ENCODE assay signal across 8 mouse cellular contexts in the genomic region with DNA sequence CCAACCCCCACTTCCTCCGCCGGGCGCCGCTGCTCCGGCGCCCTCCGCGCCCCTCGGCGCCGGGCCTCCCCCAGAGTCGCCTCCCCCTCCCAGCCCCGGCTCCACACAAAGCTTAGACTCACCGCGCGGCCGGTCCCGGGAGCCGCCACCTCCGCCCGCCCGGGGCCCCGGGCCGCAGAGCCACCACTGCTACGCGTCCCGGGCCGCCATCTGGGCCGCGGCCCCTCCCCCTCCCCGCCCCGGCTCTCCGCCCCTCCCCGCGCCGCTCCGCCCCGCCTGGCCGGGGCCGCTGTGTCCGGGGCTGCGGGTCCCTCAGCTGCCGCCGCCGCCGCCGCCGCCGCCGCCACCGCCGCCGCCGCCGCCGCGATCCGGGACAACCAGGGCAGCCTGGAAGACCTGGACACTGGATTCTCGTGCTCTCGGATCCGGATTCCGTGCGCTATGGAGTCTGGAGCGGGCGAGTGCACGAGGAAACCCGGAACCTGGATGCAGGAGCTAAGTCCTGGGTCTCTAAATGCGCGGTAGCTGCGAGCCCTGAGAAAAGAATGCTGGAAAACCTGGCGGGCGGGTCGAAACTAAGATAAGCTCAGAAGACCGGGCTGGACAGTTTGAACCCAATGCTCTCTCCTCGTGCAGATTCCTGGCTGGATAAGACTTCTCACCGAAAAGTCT. TPM values are rescaled to one million over a fixed set of nuclear protein-coding genes. Genes with fewer than 3 reads are reported as not detected.
A peak's percentile ranks its signal among the peaks of the same experiment; 100 is the strongest.
DNase-seq lines count a peak whose midpoint lies in the region; ATAC-seq and TF ChIP-seq lines count a peak whose summit lies in the region.

A gene (minus strand): TSS at position 221 of the 672 bp plus-strand sequence.

- no peaks in the 10 kb centered on the region for H3K27me3 ChIP-seq in ES-Bruce4 (ENCODE audit: control insufficient read depth, insufficient read depth, low read length, poor library complexity, severe bottlenecking)
- no peaks in the 10 kb centered on the region for H3K27me3 ChIP-seq in forebrain, embryonic 13.5 days
- H3K27me3 ChIP-seq in liver, embryonic 15.5 days = no peaks in the 10 kb centered on the region
- H3K27me3 ChIP-seq in neural tube, embryonic 11.5 days (ENCODE audit: control insufficient read depth, insufficient read depth, low read length) = no peaks in the 10 kb centered on the region
- H3K27me3 ChIP-seq in stomach, embryonic 16.5 days (ENCODE audit: control insufficient read depth, insufficient read depth, low read length) = no peaks in the 10 kb centered on the region

- H3K9me3 ChIP-seq in ES-Bruce4 (replicated peaks; ENCODE audit: control insufficient read depth, insufficient read depth, low read length, poor library complexity, severe bottlenecking) = no peaks in the 10 kb centered on the region
- no peaks in the 10 kb centered on the region for H3K9me3 ChIP-seq in forebrain, embryonic 13.5 days (replicated peaks)
- H3K9me3 ChIP-seq in liver, embryonic 15.5 days (replicated peaks) = no peaks in the 10 kb centered on the region
- H3K9me3 ChIP-seq in neural tube, embryonic 11.5 days (ENCODE audit: control insufficient read depth, low read length) = no peaks in the 10 kb centered on the region
- no peaks in the 10 kb centered on the region for H3K9me3 ChIP-seq in stomach, embryonic 16.5 days (replicated peaks; ENCODE audit: control insufficient read depth, low read length)

- peak; percentile 93 for ATAC-seq in forebrain, embryonic 13.5 days
- ATAC-seq in liver, embryonic 15.5 days (ENCODE audit: insufficient read depth) = peak; percentile 84
- peak; percentile 82 for ATAC-seq in neural tube, embryonic 11.5 days (ENCODE audit: insufficient read depth, low FRiP score, low TSS enrichment)
- peak; percentile 91 for ATAC-seq in stomach, embryonic 16.5 days (ENCODE audit: insufficient read depth, low FRiP score)

- H3K27ac ChIP-seq in ES-Bruce4 (ENCODE audit: insufficient read depth, low read length) = peak within 1 kb of the TSS; percentile 92
- peak within 1 kb of the TSS; percentile 99 for H3K27ac ChIP-seq in forebrain, embryonic 13.5 days
- H3K27ac ChIP-seq in liver, embryonic 15.5 days (replicated peaks) = peak within 1 kb of the TSS; percentile 94
- peak within 1 kb of the TSS; percentile 94 for H3K27ac ChIP-seq in neural tube, embryonic 11.5 days (ENCODE audit: low read depth, low read length)
- peak within 1 kb of the TSS; percentile 98 for H3K27ac ChIP-seq in stomach, embryonic 16.5 days (ENCODE audit: low read length)

- intact Hi-C loops in heart, postnatal 10 days (cut with DNase I) = loop anchor here (2.0 kb wide), 2 partner anchors 71 to 161 kb away; no protein-coding TSS in a partner anchor

- under 1% methylated on average over 37 of the region's 76 CpGs for WGBS in forebrain, embryonic 13.5 days
- under 1% methylated on average over 75 of the region's 76 CpGs for WGBS in liver, embryonic 15.5 days (ENCODE audit: insufficient replicate concordance)
- WGBS in neural tube, embryonic 11.5 days = under 1% methylated on average over 36 of the region's 76 CpGs
- WGBS in stomach, embryonic 16.5 days = under 1% methylated on average over 50 of the region's 76 CpGs

- TF ChIP-seq EP300 in ES-Bruce4 (IDR thresholded peaks at IDR 0.05; ENCODE audit: insufficient read depth, low read depth, low read length) = peak; percentile 83

- peaks cover 3% of the 10 kb centered on the region for H3K4me1 ChIP-seq in ES-Bruce4 (ENCODE audit: control insufficient read depth, insufficient read depth, low read length)
- H3K4me1 ChIP-seq in forebrain, embryonic 13.5 days = peaks cover 67% of the 10 kb centered on the region
- peaks cover 60% of the 10 kb centered on the region for H3K4me1 ChIP-seq in liver, embryonic 15.5 days (replicated peaks)
- H3K4me1 ChIP-seq in neural tube, embryonic 11.5 days (ENCODE audit: control insufficient read depth, insufficient read depth, low read length) = peaks cover 19% of the 10 kb centered on the region
- H3K4me1 ChIP-seq in stomach, embryonic 16.5 days (ENCODE audit: control insufficient read depth, insufficient read depth, low read length) = peaks cover 41% of the 10 kb centered on the region

- DNase-seq in c-Kit-positive CD71-positive TER-119-positive erythroid progenitor cells, embryonic 14.5 days (ENCODE audit: low spot score) = peak; percentile 91
- peak; percentile 97 to 99 for DNase-seq in heart, postnatal 10 days
- DNase-seq in kidney, postnatal 4 days = peak; percentile 98 to 99
- DNase-seq in neural tube, embryonic 11.5 days (ENCODE audit: low spot score) = peak; percentile 96

- H3K4me3 ChIP-seq in ES-Bruce4 (ENCODE audit: low read depth, low read length) = peak within 1 kb of the TSS; percentile 88
- H3K4me3 ChIP-seq in forebrain, embryonic 13.5 days = peak within 1 kb of the TSS; percentile 89
- H3K4me3 ChIP-seq in liver, embryonic 15.5 days (replicated peaks) = peak within 1 kb of the TSS; percentile 87
- H3K4me3 ChIP-seq in neural tube, embryonic 11.5 days (ENCODE audit: low read depth, low read length) = peak within 1 kb of the TSS; percentile 82
- peak within 1 kb of the TSS; percentile 84 for H3K4me3 ChIP-seq in stomach, embryonic 16.5 days (replicated peaks; ENCODE audit: low read length)

- H3K4me2 ChIP-seq in forebrain, embryonic 13.5 days = peak within 1 kb of the TSS; percentile 79
- peak within 1 kb of the TSS; percentile 92 for H3K4me2 ChIP-seq in liver, embryonic 15.5 days
- peak within 1 kb of the TSS; percentile 62 for H3K4me2 ChIP-seq in neural tube, embryonic 11.5 days (ENCODE audit: low read depth)
- H3K4me2 ChIP-seq in stomach, embryonic 16.5 days (ENCODE audit: low read depth, low read length) = peak within 1 kb of the TSS; percentile 78

- TF ChIP-seq POLR2A in ES-Bruce4 (IDR thresholded peaks at IDR 0.05; ENCODE audit: insufficient read depth, low read length) = no peak

- peak within 1 kb of the TSS; percentile 97 for H3K9ac ChIP-seq in ES-Bruce4 (ENCODE audit: low read depth, poor library complexity, severe bottlenecking)
- peak within 1 kb of the TSS; percentile 98 for H3K9ac ChIP-seq in forebrain, embryonic 13.5 days
- H3K9ac ChIP-seq in liver, embryonic 15.5 days = peak within 1 kb of the TSS; percentile 87
- H3K9ac ChIP-seq in neural tube, embryonic 11.5 days (ENCODE audit: low read length) = peak within 1 kb of the TSS; percentile 89
- peak within 1 kb of the TSS; percentile 98 for H3K9ac ChIP-seq in stomach, embryonic 16.5 days (ENCODE audit: low read length)

- H3K36me3 ChIP-seq in ES-Bruce4 (ENCODE audit: control insufficient read depth, insufficient read depth, low read length, poor library complexity, severe bottlenecking) = no peaks in the 10 kb centered on the region
- H3K36me3 ChIP-seq in forebrain, embryonic 13.5 days (ENCODE audit: poor library complexity, severe bottlenecking) = no peaks in the 10 kb centered on the region
- no peaks in the 10 kb centered on the region for H3K36me3 ChIP-seq in liver, embryonic 15.5 days (replicated peaks)
- no peaks in the 10 kb centered on the region for H3K36me3 ChIP-seq in neural tube, embryonic 11.5 days (ENCODE audit: control insufficient read depth, insufficient read depth, low read length)
- H3K36me3 ChIP-seq in stomach, embryonic 16.5 days (ENCODE audit: control insufficient read depth, insufficient read depth, low read length) = no peaks in the 10 kb centered on the region

- no peak for TF ChIP-seq CTCF in ES-Bruce4 (IDR thresholded peaks at IDR 0.05; ENCODE audit: low read depth, low read length)

RNA-seq across cellular contexts. Expression of the gene that starts here (rescaled TPM):
- 47.0 and 48.8 TPM in 2 replicates for polyA plus RNA-seq in ES-Bruce4 (2011; ENCODE audit: insufficient read depth, insufficient read length, low read depth, missing spikeins)
- 9.4 and 9.6 TPM in 2 replicates for polyA plus RNA-seq in forebrain, embryonic 13.5 days (2015; fragmentation: Nextera tagmentation; extraction: Ambion mirVana)
- 10 to 100 TPM; 34.4 to 36.7 TPM for total RNA-seq in heart, postnatal 10 days (2021)
- polyA plus RNA-seq in liver, embryonic 15.5 days (2015; fragmentation: Nextera tagmentation; extraction: Ambion mirVana) = 1.6 and 2.0 TPM in 2 replicates
- polyA plus RNA-seq in neural tube, embryonic 11.5 days (2014; fragmentation: Nextera tagmentation; extraction: Ambion mirVana) = 9.1 and 9.2 TPM in 2 replicates
- polyA plus RNA-seq in stomach, embryonic 16.5 days (2015; fragmentation: Nextera tagmentation; extraction: Ambion mirVana) = 3.8 and 5.0 TPM in 2 replicates

Comparison
In these comparisons a context has a peak if more than half of its experiments do, and no peak if none do; other contexts are left out.
1. Peak in every context shown above with its lines: DNase-seq, ATAC-seq, H3K4me3 ChIP-seq and H3K27ac ChIP-seq.